Mouse (Mus musculus) forebrain, postnatal 0 days (tissue): ENCODE results near the gene Enpp1. TPM values are rescaled to one million over a fixed set of nuclear protein-coding genes. Genes with fewer than 3 reads are reported as not detected.

Experiments
- ATAC-seq: fragments of 200-750 bp; cut with Nextera tagmentation; 2 replicates; pipeline ENCODE4 v1.8.0; 2017; ENCODE audit warnings: mild to moderate bottlenecking, moderate library complexity
- DNase-seq: peaks from one replicate; pipeline ENCODE4 v3.0.0-alpha.2; 2015
- H3K27ac ChIP-seq: fragments of 300-500 bp; sonication (generic); 2 replicates; pipeline ENCODE4 v1.5.1; 2014; ENCODE audit warnings: low read depth, mild to moderate bottlenecking, antibody characterized with exemption, low read length, moderate library complexity, mixed read lengths
- H3K27me3 ChIP-seq: fragments of 300-500 bp; sonication (generic); 2 replicates; pipeline ENCODE4 v1.6.1; 2014; ENCODE audit warnings: mild to moderate bottlenecking, low read length, mixed read lengths; ENCODE audit not compliant: insufficient read depth
- H3K36me3 ChIP-seq: fragments of 300-500 bp; sonication (generic); 2 replicates; pipeline ENCODE4 v1.6.1; 2014; ENCODE audit warnings: mild to moderate bottlenecking, moderate library complexity; ENCODE audit not compliant: insufficient read depth
- H3K4me1 ChIP-seq: fragments of 300-500 bp; sonication (generic); 2 replicates; pipeline ENCODE4 v1.6.1; 2014; ENCODE audit warnings: antibody characterized with exemption; ENCODE audit not compliant: insufficient read depth
- H3K4me2 ChIP-seq: fragments of 300-500 bp; sonication (generic); 2 replicates; pipeline ENCODE4 v1.6.1; 2014; ENCODE audit warnings: low read depth, mild to moderate bottlenecking, moderate library complexity
- H3K4me3 ChIP-seq: fragments of 300-500 bp; sonication (generic); 2 replicates; pipeline ENCODE4 v1.5.1; 2014; ENCODE audit warnings: low read depth, low read length, mixed read lengths
- H3K9ac ChIP-seq: fragments of 300-500 bp; sonication (generic); 2 replicates; pipeline ENCODE4 v1.6.1; 2014; ENCODE audit warnings: mild to moderate bottlenecking
- H3K9me3 ChIP-seq: fragments of 300-500 bp; sonication (generic); 2 replicates; pipeline ENCODE4 v1.6.1; 2016; ENCODE audit warnings: low read length
- CTCF ChIP-seq: sonication (generic); IDR thresholded peaks from 2 replicates; pipeline ENCODE4 v1.5.1; 2016; ENCODE audit warnings: antibody characterized with exemption, control low read depth, low read depth
- WGBS: fragments of 180-500 bp; shearing (Covaris S2); extraction: QIAGEN DNeasy Blood & Tissue Kit; methylation state at CpG from one replicate; pipeline ENCODE4 v1.1.7; 2014; 5-methylcytosine and 5-hydroxymethylcytosine counted together
- polyA plus RNA-seq: library from polyadenylated mRNA; unstranded; fragments of >200 nt; fragmentation: Nextera tagmentation; extraction: Ambion mirVana; gene quantifications from 2 replicates; pipeline ENCODE4 v1.2.1, GENCODE M21; 2015
- total RNA-seq: library from RNA; depleted of rRNA; stranded (reverse); fragments of >200 nt; gene quantifications from 2 replicates; pipeline ENCODE4 v1.2.3, GENCODE M21; 2014

Enpp1 gene
- total and polyA plus RNA-seq, 2 experiments from 2014 or later = 2.2 to 6.1 TPM

GRCm38 (mm10) chr10:24741229-24742198 is 29.6 kb upstream of the Enpp1 start:
- no peaks in the 10 kb centered on the region for H3K27me3 ChIP-seq
- no peaks in the 10 kb centered on the region for H3K36me3 ChIP-seq
- peak; percentile 66 for ATAC-seq
- H3K9me3 ChIP-seq = no peaks in the 10 kb centered on the region
- H3K9ac ChIP-seq = no peak overlapping the region
- 70% methylated on average over 7 of the region's 7 CpGs for WGBS
- H3K27ac ChIP-seq = no peak overlapping the region
- H3K4me3 ChIP-seq = no peak overlapping the region
- H3K4me2 ChIP-seq = no peak overlapping the region
- no peak for DNase-seq
- TF ChIP-seq CTCF = no peak
- no peaks in the 10 kb centered on the region for H3K4me1 ChIP-seq

- ATAC-seq (no peak), DNase-seq (no peak)
- Histone ChIP-seq H3K4me1 (no peaks in the 10 kb centered on the region), H3K4me2 (no peak overlapping the region), H3K27ac (no peak overlapping the region), H3K4me3 (no peak overlapping the region), H3K9ac (no peak overlapping the region), H3K27me3 (no peaks in the 10 kb centered on the region), H3K36me3 (no peaks in the 10 kb centered on the region), H3K9me3 (no peaks in the 10 kb centered on the region)
- 78% methylated on average over 2 of the region's 2 CpGs for WGBS
- no peak for TF ChIP-seq CTCF
Measured at GRCm38 (mm10) chr10:24739171-24739570, 27.2 kb upstream of the Enpp1 start.

GRCm38 (mm10) chr10:24738456-24738855 is 26.5 kb upstream of the Enpp1 start:
- DNase-seq = no peak
- no peak overlapping the region for H3K9ac ChIP-seq
- no peak for TF ChIP-seq CTCF

GRCm38 (mm10) chr10:24735027-24735777 is 23.2 kb upstream of the Enpp1 start:
- Histone ChIP-seq H3K9me3 (no peaks in the 10 kb centered on the region), H3K27ac (no peak overlapping the region), H3K36me3 (no peaks in the 10 kb centered on the region), H3K4me2 (no peak overlapping the region), H3K27me3 (no peaks in the 10 kb centered on the region), H3K9ac (no peak overlapping the region), H3K4me3 (no peak overlapping the region), H3K4me1 (no peaks in the 10 kb centered on the region)
- WGBS = 93% methylated on average over 5 of the region's 5 CpGs
- DNase-seq = no peak
- no peak for TF ChIP-seq CTCF
- ATAC-seq = no peak

More at GRCm38 (mm10) chr10:24738456-24738855, 26.5 kb upstream of the Enpp1 start:
- Histone ChIP-seq H3K4me1 (no peaks in the 10 kb centered on the region), H3K36me3 (no peaks in the 10 kb centered on the region), H3K4me3 (no peak overlapping the region), H3K27me3 (no peaks in the 10 kb centered on the region), H3K27ac (no peak overlapping the region), H3K4me2 (no peak overlapping the region), H3K9me3 (no peaks in the 10 kb centered on the region)
- ATAC-seq = no peak
- 62% methylated on average over 2 of the region's 2 CpGs for WGBS

- no peaks in the 10 kb centered on the region for H3K4me1 ChIP-seq
- 95% methylated on average over 4 of the region's 4 CpGs for WGBS
- no peaks in the 10 kb centered on the region for H3K9me3 ChIP-seq
- DNase-seq (no peak), ATAC-seq (no peak)
- H3K9ac ChIP-seq = no peak overlapping the region
- no peak overlapping the region for H3K27ac ChIP-seq
- TF ChIP-seq CTCF = no peak
- H3K4me3 ChIP-seq = no peak overlapping the region
- H3K4me2 ChIP-seq = no peak overlapping the region
- no peaks in the 10 kb centered on the region for H3K27me3 ChIP-seq
- H3K36me3 ChIP-seq = no peaks in the 10 kb centered on the region
Measured at GRCm38 (mm10) chr10:24727478-24727877, 15.5 kb upstream of the Enpp1 start.

GRCm38 (mm10) chr10:24725197-24725596 is 13.2 kb upstream of the Enpp1 start:
- ATAC-seq (peak; percentile 76), DNase-seq (no peak)
- Histone ChIP-seq H3K27me3 (no peaks in the 10 kb centered on the region), H3K4me3 (no peak overlapping the region), H3K4me1 (no peaks in the 10 kb centered on the region), H3K9me3 (no peaks in the 10 kb centered on the region), H3K27ac (no peak overlapping the region), H3K4me2 (no peak overlapping the region), H3K9ac (no peak overlapping the region), H3K36me3 (no peaks in the 10 kb centered on the region)
- no peak for TF ChIP-seq CTCF
- 79% methylated on average over 2 of the region's 2 CpGs for WGBS

GRCm38 (mm10) chr10:24721841-24722240 is 9.9 kb upstream of the Enpp1 start:
- Histone ChIP-seq H3K9me3 (no peaks in the 10 kb centered on the region), H3K4me1 (no peaks in the 10 kb centered on the region), H3K27ac (no peak overlapping the region), H3K4me3 (no peak overlapping the region), H3K36me3 (no peaks in the 10 kb centered on the region), H3K4me2 (no peak overlapping the region), H3K9ac (no peak overlapping the region), H3K27me3 (no peaks in the 10 kb centered on the region)
- WGBS = 95% methylated on average over 3 of the region's 3 CpGs
- DNase-seq (no peak), ATAC-seq (no peak)
- TF ChIP-seq CTCF = no peak
